In the genomic region with DNA sequence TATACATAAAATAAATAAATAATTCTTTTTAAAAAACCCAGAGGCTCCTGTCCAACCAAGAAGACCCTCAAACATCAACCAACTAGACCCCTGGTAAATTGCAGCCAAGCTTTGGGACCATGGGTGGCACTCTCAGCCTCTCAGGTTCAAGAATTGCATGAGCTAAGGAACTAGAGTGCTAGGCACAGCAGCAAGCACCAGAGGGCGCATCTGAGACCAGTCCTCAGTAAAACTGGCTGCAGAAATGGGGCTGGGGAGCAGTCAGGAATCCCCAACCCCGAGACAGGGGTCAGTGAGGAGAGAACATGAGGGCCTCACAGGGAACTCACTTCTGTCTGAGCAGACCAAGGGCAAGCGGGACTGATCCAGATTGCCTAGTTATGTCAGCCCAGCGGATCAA, we compare ENCODE assay signal across 9 mouse cellular contexts. TPM values are rescaled to one million over a fixed set of nuclear protein-coding genes. Genes with fewer than 3 reads are reported as not detected.
A peak's percentile ranks its signal among the peaks of the same experiment; 100 is the strongest.
DNase-seq lines count a peak whose midpoint lies in the region; ATAC-seq and TF ChIP-seq lines count a peak whose summit lies in the region.
"Had no signal": no experiment of that assay in that cellular context is flagged by ENCODE, and none has a peak within 500 bp of the region (broad histone marks: within the 10 kb centered on the region; RNA-seq: fewer than 3 reads in every experiment).

No protein-coding gene starts in this region.

- no peak for TF ChIP-seq EP300 in liver, embryonic 14.5 days (IDR thresholded peaks at IDR 0.05; ENCODE audit: low read depth)

- DNase-seq in urinary bladder, postnatal 14 days (ENCODE audit: low spot score) = peak; percentile 52
- DNase-seq in urinary bladder, postnatal 4 days (ENCODE audit: low spot score in 2 of 2) = no peak
- DNase-seq in kidney, adult 8-10 months = peak; percentile 13 to 53
- peak; percentile 10 to 37 (median 19) for DNase-seq in liver, embryonic 14.5 days (ENCODE audit: low read depth in 3 of 3, low spot score in 3 of 3)
- DNase-seq in retina, postnatal 1 day = peak; percentile 76
- DNase-seq in urinary bladder, postnatal 25 days (ENCODE audit: low spot score) = peak; percentile 49

- no peak overlapping the region for H3K27ac ChIP-seq in bone marrow, adult 2 months (ENCODE audit: control insufficient read depth, insufficient read depth, low read depth, low read length, poor library complexity)
- no peak overlapping the region for H3K27ac ChIP-seq in liver, embryonic 14.5 days

- H3K4me1 ChIP-seq in bone marrow, adult 2 months (ENCODE audit: control insufficient read depth, insufficient read depth, low read length) = no peaks in the 10 kb centered on the region
- H3K4me1 ChIP-seq in liver, embryonic 14.5 days (replicated peaks; ENCODE audit: control insufficient read depth in 2 of 2, insufficient read depth in 2 of 2, low read length in 1 of 2) = no peaks in the 10 kb centered on the region

- peak; percentile 82 for TF ChIP-seq CTCF in bone marrow, adult 2 months (IDR thresholded peaks at IDR 0.05; ENCODE audit: control insufficient read depth, insufficient read depth, low read length)
- TF ChIP-seq CTCF in liver, embryonic 14.5 days (IDR thresholded peaks at IDR 0.05; ENCODE audit: low read depth) = peak; percentile 90

- ATAC-seq in erythroid progenitor cell, adult 5-6 weeks (replicated peaks; ENCODE audit: low FRiP score, poor library complexity, severe bottlenecking) = peak; percentile 69
- no peak for ATAC-seq in liver, embryonic 14.5 days (ENCODE audit: insufficient read depth)

- no peak overlapping the region for H3K9ac ChIP-seq in liver, embryonic 14.5 days (replicated peaks)

- WGBS in bone marrow, adult 2 months = 22% methylated on average over 4 of the region's 4 CpGs
- WGBS in liver, embryonic 14.5 days (ENCODE audit: insufficient replicate concordance) = 9% methylated on average over 4 of the region's 4 CpGs

- peaks cover 33% of the 10 kb centered on the region for H3K27me3 ChIP-seq in liver, embryonic 14.5 days (ENCODE audit: control insufficient read depth, insufficient read depth, low read length)

- no peak overlapping the region for H3K4me3 ChIP-seq in bone marrow, adult 2 months (replicated peaks; ENCODE audit: control insufficient read depth, low read depth, low read length)
- no peak overlapping the region for H3K4me3 ChIP-seq in liver, embryonic 14.5 days (ENCODE audit: insufficient read depth in 1 of 2, low read depth in 2 of 2, low read length in 2 of 2)

- H3K4me2 ChIP-seq in liver, embryonic 14.5 days (ENCODE audit: low read depth) = no peak overlapping the region

- no peaks in the 10 kb centered on the region for H3K9me3 ChIP-seq in liver, embryonic 14.5 days (ENCODE audit: control insufficient read depth, low read length)

- TF ChIP-seq POLR2A in bone marrow, adult 2 months (IDR thresholded peaks at IDR 0.05; ENCODE audit: borderline replicate concordance, control insufficient read depth, low read depth, low read length) = no peak

- no peaks in the 10 kb centered on the region for H3K36me3 ChIP-seq in liver, embryonic 14.5 days (replicated peaks; ENCODE audit: control insufficient read depth, insufficient read depth, low read depth)

RNA-seq across cellular contexts. Expression of a gene that starts 4.8 kb away (rescaled TPM):
- polyA plus RNA-seq in bone marrow, adult 2 months (2011; ENCODE audit: insufficient read depth, insufficient read length, low replicate concordance, missing spikeins) = not detected in 2 replicates
- total RNA-seq in erythroid progenitor cell, adult 5-6 weeks (2015; ENCODE audit: low replicate concordance) = not detected in 2 replicates
- total RNA-seq in erythroid progenitor cell, adult 5-6 weeks (2017; ENCODE audit: low replicate concordance) = not detected in 2 replicates
- not detected in 2 replicates for polyA plus RNA-seq in liver, embryonic 14.5 days (2012; rRNA removed)
- not detected in 2 replicates for polyA plus RNA-seq in liver, embryonic 14.5 days (2014; fragmentation: Nextera tagmentation; extraction: Ambion mirVana)
- polyA plus RNA-seq: heart, embryonic 16.5 days had no signal

RNA-seq across cellular contexts. Expression of a gene that starts 6.8 kb away (rescaled TPM):
- 0.45 and 0.70 TPM in 2 replicates for polyA plus RNA-seq in bone marrow, adult 2 months (2011; ENCODE audit: insufficient read depth, insufficient read length, low replicate concordance, missing spikeins)
- total RNA-seq in erythroid progenitor cell, adult 5-6 weeks (2015; ENCODE audit: low replicate concordance) = not detected in 2 replicates
- not detected in 2 replicates for total RNA-seq in erythroid progenitor cell, adult 5-6 weeks (2017; ENCODE audit: low replicate concordance)
- 0.02 TPM in 1 of 2 replicates, not detected in the other for polyA plus RNA-seq in liver, embryonic 14.5 days (2012; rRNA removed)
- not detected in 2 replicates for polyA plus RNA-seq in liver, embryonic 14.5 days (2014; fragmentation: Nextera tagmentation; extraction: Ambion mirVana)

RNA-seq across cellular contexts. Expression of a gene that starts 37.8 kb away (rescaled TPM):
- 24.6 and 28.6 TPM in 2 replicates for polyA plus RNA-seq in bone marrow, adult 2 months (2011; ENCODE audit: insufficient read depth, insufficient read length, low replicate concordance, missing spikeins)
- total RNA-seq in erythroid progenitor cell, adult 5-6 weeks (2015; ENCODE audit: low replicate concordance) = 29.8 and 64.5 TPM in 2 replicates
- total RNA-seq in erythroid progenitor cell, adult 5-6 weeks (2017; ENCODE audit: low replicate concordance) = 31.8 and 54.4 TPM in 2 replicates
- polyA plus RNA-seq in liver, embryonic 14.5 days (2012; rRNA removed) = 43.9 and 44.4 TPM in 2 replicates
- 42.4 and 44.2 TPM in 2 replicates for polyA plus RNA-seq in liver, embryonic 14.5 days (2014; fragmentation: Nextera tagmentation; extraction: Ambion mirVana)

RNA-seq across cellular contexts. Expression of a gene that starts 39.6 kb away (rescaled TPM):
- not detected in 2 replicates for polyA plus RNA-seq in bone marrow, adult 2 months (2011; ENCODE audit: insufficient read depth, insufficient read length, low replicate concordance, missing spikeins)
- not detected in 2 replicates for total RNA-seq in erythroid progenitor cell, adult 5-6 weeks (2015; ENCODE audit: low replicate concordance)
- not detected in 2 replicates for total RNA-seq in erythroid progenitor cell, adult 5-6 weeks (2017; ENCODE audit: low replicate concordance)
- not detected in 2 replicates for polyA plus RNA-seq in liver, embryonic 14.5 days (2012; rRNA removed)
- not detected in 2 replicates for polyA plus RNA-seq in liver, embryonic 14.5 days (2014; fragmentation: Nextera tagmentation; extraction: Ambion mirVana)
- polyA plus RNA-seq: heart, embryonic 16.5 days had no signal

Comparison
In these comparisons a context has a peak if more than half of its experiments do, and no peak if none do; other contexts are left out.
1. DNase-seq: peak in urinary bladder, postnatal 14 days (single experiment), kidney, adult 8-10 months (2 of 2), liver, embryonic 14.5 days (3 of 3), retina, postnatal 1 day (single experiment) and urinary bladder, postnatal 25 days (single experiment); none in urinary bladder, postnatal 4 days (0 of 2).